Mouse (Mus musculus): Measurements from ENCODE around the gene Egr2. TPM values are rescaled to one million over a fixed set of nuclear protein-coding genes. Genes with fewer than 3 reads are reported as not detected.

Egr2 gene
- polyA plus RNA-seq, 1 experiment from 2014 or later = 0.93 TPM

DNA sequence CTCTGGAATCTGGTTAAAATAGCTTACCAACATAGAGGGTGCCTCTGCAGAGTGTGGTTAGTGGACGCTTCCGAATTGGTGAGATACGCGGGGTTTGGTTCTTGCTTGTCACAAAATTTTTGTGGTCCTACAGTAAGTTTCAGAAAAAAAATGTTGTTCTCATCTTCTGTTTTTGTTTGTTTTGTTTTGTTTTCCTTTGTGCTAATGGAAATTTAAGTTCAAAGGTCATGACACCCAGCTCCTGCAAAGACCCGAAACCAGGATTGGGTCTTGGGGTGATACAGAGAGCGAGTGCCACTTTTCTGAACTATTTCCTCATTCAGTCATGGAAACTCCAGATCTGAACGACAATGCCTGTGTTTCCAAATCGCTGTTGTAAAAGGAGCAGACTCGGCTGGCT lies 37.3 kb upstream of the Egr2 start:
- Histone ChIP-seq H3K36me3 (ENCODE audit: control insufficient read depth, insufficient read depth, low read length) (no peaks in the 10 kb centered on the region), H3K9me3 (ENCODE audit: control insufficient read depth, low read length) (no peaks in the 10 kb centered on the region), H3K9ac (ENCODE audit: low read length) (no peak overlapping the region), H3K27ac (replicated peaks in 1 of 2; ENCODE audit: control insufficient read depth in 1 of 2, insufficient read depth in 1 of 2, low read depth in 2 of 2, low read length in 2 of 2) (no peak overlapping the region), H3K27me3 (ENCODE audit: control insufficient read depth, insufficient read depth, low read length) (no peaks in the 10 kb centered on the region), H3K4me1 (ENCODE audit: control insufficient read depth in 2 of 2, insufficient read depth in 2 of 2, low read length in 2 of 2) (no peaks in the 10 kb centered on the region; a peak in 1 of 4 replicates), H3K4me3 (ENCODE audit: control insufficient read depth in 1 of 2, insufficient read depth in 1 of 2, low read depth in 1 of 2, low read length in 2 of 2) (no peak overlapping the region), H3K4me2 (ENCODE audit: low read length) (no peak overlapping the region)
- WGBS = 88% methylated on average over 9 of the region's 9 CpGs
- ATAC-seq (ENCODE audit: insufficient number of reproducible peaks, insufficient read depth, low FRiP score, low read depth) = no peak

DNA sequence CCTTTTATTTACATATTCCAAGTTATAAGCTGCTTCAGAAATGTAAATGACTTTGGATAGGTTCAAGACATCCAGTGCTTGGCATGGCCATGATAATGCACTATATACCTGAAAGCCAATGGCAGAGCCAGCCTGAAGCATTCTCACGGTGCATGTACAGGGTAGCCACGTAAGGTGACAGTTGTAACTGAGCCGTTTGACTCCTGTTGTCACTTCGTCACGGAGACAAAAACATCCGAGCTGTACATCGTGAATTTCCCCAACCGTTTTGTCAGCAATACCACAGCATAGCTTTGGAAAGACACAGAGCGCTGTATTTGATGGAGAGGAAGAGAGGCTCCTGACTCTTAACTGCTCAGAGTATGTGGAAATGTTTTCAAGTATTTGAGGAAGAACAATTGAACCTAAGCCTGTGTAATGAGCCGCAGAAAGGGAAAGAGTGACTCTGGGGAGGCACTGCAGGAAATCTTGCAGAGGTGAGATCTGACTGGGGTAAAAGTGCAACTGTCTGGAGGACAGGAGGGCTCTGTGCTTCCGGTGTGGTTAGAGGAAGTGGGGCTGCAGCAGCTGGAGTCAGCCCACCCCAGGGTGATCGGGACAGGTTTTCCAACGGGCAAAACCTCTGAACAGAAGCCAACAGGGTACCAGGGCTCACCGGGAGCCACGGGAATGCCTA lies 31.8 kb upstream of the Egr2 start:
- H3K9me3 ChIP-seq (ENCODE audit: control insufficient read depth, low read length) = no peaks in the 10 kb centered on the region
- ATAC-seq (ENCODE audit: insufficient number of reproducible peaks, insufficient read depth, low FRiP score, low read depth) = no peak
- H3K36me3 ChIP-seq (ENCODE audit: control insufficient read depth, insufficient read depth, low read length) = no peaks in the 10 kb centered on the region
- H3K4me2 ChIP-seq (ENCODE audit: low read length) = no peak overlapping the region
- peaks cover 0 to 3% of the 10 kb centered on the region in 2 experiments; a peak in 1 of 4 replicates for H3K4me1 ChIP-seq (ENCODE audit: control insufficient read depth in 2 of 2, insufficient read depth in 2 of 2, low read length in 2 of 2)
- WGBS = 53% methylated on average over 15 of the region's 15 CpGs
- H3K27ac ChIP-seq (replicated peaks in 1 of 2; ENCODE audit: control insufficient read depth in 1 of 2, insufficient read depth in 1 of 2, low read depth in 2 of 2, low read length in 2 of 2) = no peak overlapping the region
- H3K4me3 ChIP-seq (ENCODE audit: control insufficient read depth in 1 of 2, insufficient read depth in 1 of 2, low read depth in 1 of 2, low read length in 2 of 2) = no peak overlapping the region
- H3K27me3 ChIP-seq (ENCODE audit: control insufficient read depth, insufficient read depth, low read length) = no peaks in the 10 kb centered on the region
- H3K9ac ChIP-seq (ENCODE audit: low read length) = no peak overlapping the region

DNA sequence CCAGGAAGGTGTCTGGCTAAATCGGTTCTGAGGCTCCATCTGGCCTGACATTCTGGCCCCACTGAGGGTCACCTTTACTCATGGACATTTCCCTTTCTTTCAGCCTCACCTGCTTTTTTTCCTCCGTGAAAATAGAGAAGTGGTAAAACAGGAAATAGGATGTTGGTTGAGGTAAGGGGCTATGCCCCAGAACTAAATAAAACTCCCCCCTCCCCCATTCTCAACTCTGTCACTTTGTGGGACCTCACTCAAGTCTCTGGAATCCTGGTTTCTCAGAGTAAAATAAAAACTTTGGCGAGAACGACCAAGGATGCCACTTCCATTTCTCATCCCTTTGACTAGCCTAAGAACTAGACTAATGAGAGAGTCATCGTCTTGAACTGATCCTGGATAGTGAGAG lies 31.2 kb upstream of the Egr2 start:
- Histone ChIP-seq H3K4me1 (ENCODE audit: control insufficient read depth in 2 of 2, insufficient read depth in 2 of 2, low read length in 2 of 2) (peaks cover 0 to 3% of the 10 kb centered on the region in 2 experiments; a peak in 1 of 4 replicates), H3K27me3 (ENCODE audit: control insufficient read depth, insufficient read depth, low read length) (no peaks in the 10 kb centered on the region), H3K36me3 (ENCODE audit: control insufficient read depth, insufficient read depth, low read length) (no peaks in the 10 kb centered on the region), H3K9me3 (ENCODE audit: control insufficient read depth, low read length) (no peaks in the 10 kb centered on the region), H3K9ac (ENCODE audit: low read length) (no peak overlapping the region), H3K27ac (replicated peaks in 1 of 2; ENCODE audit: control insufficient read depth in 1 of 2, insufficient read depth in 1 of 2, low read depth in 2 of 2, low read length in 2 of 2) (no peak overlapping the region), H3K4me2 (ENCODE audit: low read length) (no peak overlapping the region), H3K4me3 (ENCODE audit: control insufficient read depth in 1 of 2, insufficient read depth in 1 of 2, low read depth in 1 of 2, low read length in 2 of 2) (no peak overlapping the region)
- no peak for ATAC-seq (ENCODE audit: insufficient number of reproducible peaks, insufficient read depth, low FRiP score, low read depth)
- WGBS = 56% methylated on average over 5 of the region's 5 CpGs

- no peaks in the 10 kb centered on the region for H3K27me3 ChIP-seq (ENCODE audit: control insufficient read depth, insufficient read depth, low read length)
- no peak overlapping the region for H3K9ac ChIP-seq (ENCODE audit: low read length)
- H3K4me1 ChIP-seq (ENCODE audit: control insufficient read depth in 2 of 2, insufficient read depth in 2 of 2, low read length in 2 of 2) = peaks cover 0 to 3% of the 10 kb centered on the region in 2 experiments; a peak in 1 of 4 replicates
- H3K4me3 ChIP-seq (ENCODE audit: control insufficient read depth in 1 of 2, insufficient read depth in 1 of 2, low read depth in 1 of 2, low read length in 2 of 2) = no peak overlapping the region
- H3K36me3 ChIP-seq (ENCODE audit: control insufficient read depth, insufficient read depth, low read length) = no peaks in the 10 kb centered on the region
- 60% methylated on average over 3 of the region's 3 CpGs for WGBS
- no peak overlapping the region for H3K27ac ChIP-seq (replicated peaks in 1 of 2; ENCODE audit: control insufficient read depth in 1 of 2, insufficient read depth in 1 of 2, low read depth in 2 of 2, low read length in 2 of 2)
- no peaks in the 10 kb centered on the region for H3K9me3 ChIP-seq (ENCODE audit: control insufficient read depth, low read length)
- no peak for ATAC-seq (ENCODE audit: insufficient number of reproducible peaks, insufficient read depth, low FRiP score, low read depth)
- no peak overlapping the region for H3K4me2 ChIP-seq (ENCODE audit: low read length)
Measured at GRCm38 (mm10) chr10:67505248-67505647, 30.0 kb upstream of the Egr2 start.

DNA sequence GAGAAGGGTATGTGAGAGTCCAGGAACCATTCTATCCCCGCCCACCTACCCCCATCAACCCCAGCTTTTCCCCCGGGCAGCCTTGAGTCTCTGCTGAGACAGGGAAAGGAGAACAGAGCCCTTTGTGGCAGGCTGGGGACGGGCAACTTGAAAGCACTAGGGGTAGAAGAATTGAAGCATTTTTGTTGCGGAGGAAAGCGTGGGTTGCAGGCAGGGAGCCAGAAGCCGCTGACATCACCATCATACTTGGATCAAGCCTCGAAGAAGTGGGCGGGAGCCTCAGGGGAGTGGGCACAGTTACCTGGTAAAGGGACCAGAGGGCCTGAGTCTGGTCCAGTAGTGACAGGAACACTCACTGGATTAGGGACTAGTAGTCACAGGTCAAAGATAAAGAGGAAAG lies 23.1 kb upstream of the Egr2 start:
- 59% methylated on average over 8 of the region's 8 CpGs for WGBS
- ATAC-seq (ENCODE audit: insufficient number of reproducible peaks, insufficient read depth, low FRiP score, low read depth) = no peak
- no peaks in the 10 kb centered on the region for H3K36me3 ChIP-seq (ENCODE audit: control insufficient read depth, insufficient read depth, low read length)

GRCm38 (mm10) chr10:67512871-67513270 lies 22.4 kb upstream of the Egr2 start:
- no peak overlapping the region for H3K27ac ChIP-seq (replicated peaks in 1 of 2; ENCODE audit: control insufficient read depth in 1 of 2, insufficient read depth in 1 of 2, low read depth in 2 of 2, low read length in 2 of 2)
- no peaks in the 10 kb centered on the region for H3K36me3 ChIP-seq (ENCODE audit: control insufficient read depth, insufficient read depth, low read length)
- H3K4me1 ChIP-seq (ENCODE audit: control insufficient read depth in 2 of 2, insufficient read depth in 2 of 2, low read length in 2 of 2) = no peaks in the 10 kb centered on the region
- no peaks in the 10 kb centered on the region for H3K27me3 ChIP-seq (ENCODE audit: control insufficient read depth, insufficient read depth, low read length)
- no peak overlapping the region for H3K9ac ChIP-seq (ENCODE audit: low read length)
- ATAC-seq (ENCODE audit: insufficient number of reproducible peaks, insufficient read depth, low FRiP score, low read depth) = no peak
- H3K9me3 ChIP-seq (ENCODE audit: control insufficient read depth, low read length) = no peaks in the 10 kb centered on the region
- no peak overlapping the region for H3K4me3 ChIP-seq (ENCODE audit: control insufficient read depth in 1 of 2, insufficient read depth in 1 of 2, low read depth in 1 of 2, low read length in 2 of 2)
- 49% methylated on average over 7 of the region's 7 CpGs for WGBS
- H3K4me2 ChIP-seq (ENCODE audit: low read length) = no peak overlapping the region

More for the DNA sequence above, 23.1 kb upstream of the Egr2 start:
- Histone ChIP-seq H3K27me3 (ENCODE audit: control insufficient read depth, insufficient read depth, low read length) (no peaks in the 10 kb centered on the region), H3K4me3 (ENCODE audit: control insufficient read depth in 1 of 2, insufficient read depth in 1 of 2, low read depth in 1 of 2, low read length in 2 of 2) (no peak overlapping the region), H3K4me1 (ENCODE audit: control insufficient read depth in 2 of 2, insufficient read depth in 2 of 2, low read length in 2 of 2) (no peaks in the 10 kb centered on the region), H3K9me3 (ENCODE audit: control insufficient read depth, low read length) (no peaks in the 10 kb centered on the region), H3K4me2 (ENCODE audit: low read length) (no peak overlapping the region), H3K27ac (replicated peaks in 1 of 2; ENCODE audit: control insufficient read depth in 1 of 2, insufficient read depth in 1 of 2, low read depth in 2 of 2, low read length in 2 of 2) (no peak overlapping the region), H3K9ac (ENCODE audit: low read length) (no peak overlapping the region)

DNA sequence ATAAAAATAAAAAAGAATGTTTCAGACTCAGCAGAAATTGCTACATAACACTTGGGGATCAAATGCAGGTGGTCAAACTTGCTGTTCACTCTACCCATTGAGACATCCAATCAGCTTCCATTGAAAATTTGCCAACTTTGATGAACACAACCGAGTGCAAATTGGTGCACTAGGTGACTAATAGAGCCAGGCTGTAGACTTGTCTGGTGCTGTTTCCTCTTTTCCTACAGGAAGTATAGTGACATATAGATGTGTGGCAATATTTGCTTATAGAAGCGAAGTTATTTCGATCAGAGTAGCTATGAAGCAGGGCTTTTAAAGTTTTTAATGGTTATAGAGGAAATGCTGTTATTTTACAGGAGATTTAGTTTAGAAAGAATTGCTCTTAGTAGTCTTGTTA lies 16.5 kb upstream of the Egr2 start:
- H3K9ac ChIP-seq (ENCODE audit: low read length) = no peak overlapping the region
- H3K9me3 ChIP-seq (ENCODE audit: control insufficient read depth, low read length) = peaks cover 5% of the 10 kb centered on the region; the same call in 1 of the 2 replicates
- no peak overlapping the region for H3K4me2 ChIP-seq (ENCODE audit: low read length)
- H3K4me3 ChIP-seq (ENCODE audit: control insufficient read depth in 1 of 2, insufficient read depth in 1 of 2, low read depth in 1 of 2, low read length in 2 of 2) = no peak overlapping the region
- H3K27me3 ChIP-seq (ENCODE audit: control insufficient read depth, insufficient read depth, low read length) = no peaks in the 10 kb centered on the region
- WGBS = 84% methylated on average over 3 of the region's 3 CpGs
- no peak for ATAC-seq (ENCODE audit: insufficient number of reproducible peaks, insufficient read depth, low FRiP score, low read depth)
- H3K27ac ChIP-seq (replicated peaks in 1 of 2; ENCODE audit: control insufficient read depth in 1 of 2, insufficient read depth in 1 of 2, low read depth in 2 of 2, low read length in 2 of 2) = no peak overlapping the region
- no peaks in the 10 kb centered on the region for H3K36me3 ChIP-seq (ENCODE audit: control insufficient read depth, insufficient read depth, low read length)
- no peaks in the 10 kb centered on the region for H3K4me1 ChIP-seq (ENCODE audit: control insufficient read depth in 2 of 2, insufficient read depth in 2 of 2, low read length in 2 of 2)

GRCm38 (mm10) chr10:67524130-67524529 lies 11.1 kb upstream of the Egr2 start:
- WGBS = 80% methylated on average over 3 of the region's 3 CpGs
- H3K4me2 ChIP-seq (ENCODE audit: low read length) = no peak overlapping the region

More at GRCm38 (mm10) chr10:67524130-67524529, 11.1 kb upstream of the Egr2 start:
- H3K4me3 ChIP-seq (ENCODE audit: control insufficient read depth in 1 of 2, insufficient read depth in 1 of 2, low read depth in 1 of 2, low read length in 2 of 2) = no peak overlapping the region
- H3K27ac ChIP-seq (replicated peaks in 1 of 2; ENCODE audit: control insufficient read depth in 1 of 2, insufficient read depth in 1 of 2, low read depth in 2 of 2, low read length in 2 of 2) = no peak overlapping the region
- H3K4me1 ChIP-seq (ENCODE audit: control insufficient read depth in 2 of 2, insufficient read depth in 2 of 2, low read length in 2 of 2) = no peaks in the 10 kb centered on the region
- no peak for ATAC-seq (ENCODE audit: insufficient number of reproducible peaks, insufficient read depth, low FRiP score, low read depth)
- no peaks in the 10 kb centered on the region for H3K36me3 ChIP-seq (ENCODE audit: control insufficient read depth, insufficient read depth, low read length)
- H3K9ac ChIP-seq (ENCODE audit: low read length) = no peak overlapping the region
- peaks cover 5% of the 10 kb centered on the region; the same call in 1 of the 2 replicates for H3K9me3 ChIP-seq (ENCODE audit: control insufficient read depth, low read length)
- H3K27me3 ChIP-seq (ENCODE audit: control insufficient read depth, insufficient read depth, low read length) = no peaks in the 10 kb centered on the region

Data from heart, embryonic 14.5 days (tissue).